Mouse (Mus musculus) ES-Bruce4 (cell line): ENCODE results near the gene Sf3b1. TPM values are rescaled to one million over a fixed set of nuclear protein-coding genes. Genes with fewer than 3 reads are reported as not detected.

Experiments used
- H3K27ac ChIP-seq: 2 replicates; pipeline ENCODE4 v1.5.1; 2012; ENCODE audit warnings: low read length, inconsistent platforms; ENCODE audit not compliant: insufficient read depth
- H3K27me3 ChIP-seq: 2 replicates; pipeline ENCODE4 v1.6.1; 2012; ENCODE audit warnings: mild to moderate bottlenecking, low read length, inconsistent platforms; ENCODE audit not compliant: control insufficient read depth, poor library complexity, insufficient read depth, severe bottlenecking
- H3K36me3 ChIP-seq: 2 replicates; pipeline ENCODE4 v1.6.1; 2012; ENCODE audit warnings: inconsistent platforms, mild to moderate bottlenecking, low read length, moderate library complexity; ENCODE audit not compliant: control insufficient read depth, poor library complexity, insufficient read depth, severe bottlenecking
- H3K4me1 ChIP-seq: one replicate; pipeline ENCODE4 v1.8.1; 2011; ENCODE audit warnings: low read length; ENCODE audit not compliant: control insufficient read depth, insufficient read depth
- H3K4me3 ChIP-seq: 2 replicates; pipeline ENCODE4 v1.5.1; 2011; ENCODE audit warnings: low read depth, mild to moderate bottlenecking, low read length
- H3K9ac ChIP-seq: 2 replicates; pipeline ENCODE4 v1.6.1; 2012; ENCODE audit warnings: low read depth, mild to moderate bottlenecking, inconsistent platforms; ENCODE audit not compliant: poor library complexity, severe bottlenecking
- H3K9me3 ChIP-seq: replicated peaks from 2 replicates; pipeline ENCODE4 v1.6.1; 2012; ENCODE audit warnings: mild to moderate bottlenecking, low read length, inconsistent platforms; ENCODE audit not compliant: control insufficient read depth, poor library complexity, insufficient read depth, severe bottlenecking
- CTCF ChIP-seq: IDR thresholded peaks from one replicate; pipeline ENCODE4 v1.8.1; 2011; ENCODE audit warnings: low read depth, low read length
- EP300 ChIP-seq: IDR thresholded peaks from 2 replicates; pipeline ENCODE4 v1.6.1; 2011; ENCODE audit warnings: low read depth, low read length; ENCODE audit not compliant: insufficient read depth
- POLR2A ChIP-seq: IDR thresholded peaks from one replicate; pipeline ENCODE4 v1.8.1; 2011; ENCODE audit warnings: low read length; ENCODE audit not compliant: insufficient read depth
- polyA plus RNA-seq: library from polyadenylated mRNA; stranded (reverse); fragments of >200 nt; gene quantifications from 2 replicates; pipeline ENCODE4 v1.2.4, GENCODE M21; 2011; ENCODE audit warnings: low read depth; ENCODE audit not compliant: missing spikeins, insufficient read depth, insufficient read length

Sf3b1 gene
- polyA plus RNA-seq, 1 experiment, result 314 TPM

DNA sequence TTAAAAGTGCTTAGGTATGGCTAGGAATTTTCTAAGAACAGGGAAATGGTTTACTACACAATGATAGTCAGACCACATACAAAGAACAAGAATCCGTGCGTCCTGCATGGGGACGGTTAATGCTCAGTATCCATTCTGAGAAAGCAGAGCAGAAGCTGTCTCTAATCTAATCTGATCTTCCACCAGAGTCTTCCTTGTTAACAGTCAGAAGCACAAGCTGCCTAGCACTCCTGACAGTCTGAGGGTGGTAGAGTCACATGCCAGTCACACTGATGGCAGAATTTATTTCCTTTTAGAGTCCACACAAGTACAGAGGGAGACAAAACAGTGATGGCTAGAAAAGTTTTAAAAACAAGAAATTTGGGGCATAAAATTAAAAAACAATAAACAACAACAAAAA, 41.5 kb downstream of the Sf3b1 start:
- no peak overlapping the region for H3K27ac ChIP-seq
- TF ChIP-seq CTCF, result no peak
- no peak for TF ChIP-seq EP300
- TF ChIP-seq POLR2A, result no peak
- H3K36me3 ChIP-seq, result peaks cover 34% of the 10 kb centered on the region

DNA sequence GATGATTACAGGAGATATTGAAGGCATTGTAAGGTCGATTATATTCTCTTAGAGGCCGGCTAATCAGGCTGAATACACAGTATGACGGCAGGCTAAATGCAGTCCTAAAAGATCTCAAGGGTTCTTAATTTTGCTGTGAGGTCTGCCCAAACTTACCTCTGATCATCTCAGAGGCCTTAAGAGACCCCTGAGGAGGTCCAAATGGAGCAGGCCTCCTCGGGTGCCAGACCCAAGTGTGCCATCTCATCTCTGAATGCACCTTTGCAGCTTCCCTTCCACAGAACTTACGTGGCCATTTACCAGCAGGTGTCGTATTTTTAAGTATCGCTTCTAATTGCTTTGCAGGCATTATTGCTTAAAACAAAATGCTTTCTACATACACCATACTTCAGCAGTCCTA, 43.1 kb downstream of the Sf3b1 start:
- Histone ChIP-seq H3K27me3 (no peaks in the 10 kb centered on the region), H3K4me1 (no peaks in the 10 kb centered on the region), H3K4me3 (no peak overlapping the region), H3K27ac (no peak overlapping the region), H3K9ac (no peak overlapping the region), H3K9me3 (no peaks in the 10 kb centered on the region), H3K36me3 (peaks cover 22% of the 10 kb centered on the region)
- TF ChIP-seq EP300 (no peak), POLR2A (no peak), CTCF (no peak)

More for the DNA sequence above, 41.5 kb downstream of the Sf3b1 start:
- Histone ChIP-seq H3K27me3 (no peaks in the 10 kb centered on the region), H3K9ac (no peak overlapping the region), H3K4me1 (no peaks in the 10 kb centered on the region), H3K4me3 (no peak overlapping the region), H3K9me3 (no peaks in the 10 kb centered on the region)

DNA sequence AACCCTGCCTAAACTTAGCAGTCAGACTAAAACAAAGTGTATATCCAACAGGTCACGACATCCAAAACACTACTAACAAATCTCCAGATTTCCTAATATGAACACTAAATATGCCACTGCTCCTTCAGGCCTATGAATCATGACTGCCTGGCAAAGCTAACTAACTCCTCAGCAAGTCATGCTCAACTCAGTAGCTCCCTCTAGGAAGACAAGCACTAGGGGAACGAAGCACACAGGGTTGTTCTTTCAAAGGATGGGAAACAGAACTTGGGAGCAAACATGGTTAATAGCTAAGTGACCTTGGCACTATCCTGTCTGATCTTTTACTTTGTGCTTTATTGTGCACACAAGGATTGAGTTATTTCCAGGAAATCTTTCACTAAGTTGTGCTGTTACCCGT, 43.9 kb downstream of the Sf3b1 start:
- Histone ChIP-seq H3K27ac (no peak overlapping the region), H3K9ac (no peak overlapping the region), H3K36me3 (peaks cover 19% of the 10 kb centered on the region), H3K27me3 (no peaks in the 10 kb centered on the region), H3K9me3 (no peaks in the 10 kb centered on the region), H3K4me3 (no peak overlapping the region), H3K4me1 (no peaks in the 10 kb centered on the region)
- TF ChIP-seq CTCF (peak; percentile 9), POLR2A (no peak)

DNA sequence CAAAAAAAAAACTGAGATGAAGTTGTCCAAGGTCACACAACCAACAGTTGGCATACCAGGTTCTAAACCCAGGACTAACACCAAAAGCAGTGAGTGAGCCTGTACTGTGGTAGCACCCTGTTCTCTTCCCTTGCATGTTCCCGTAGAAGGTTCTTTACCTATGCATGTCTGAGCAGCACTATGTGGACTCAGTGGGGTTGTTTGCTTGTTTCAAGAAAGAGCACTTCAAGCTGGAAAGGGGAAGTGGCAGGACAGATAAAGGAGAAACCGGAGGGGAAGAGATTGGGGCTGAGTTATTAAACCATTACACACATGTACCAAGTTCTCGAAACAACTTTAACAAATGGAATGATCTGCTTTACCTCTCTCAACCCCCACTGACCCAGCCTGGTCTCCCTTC, 44.6 kb downstream of the Sf3b1 start:
- H3K4me1 ChIP-seq, result no peaks in the 10 kb centered on the region
- no peaks in the 10 kb centered on the region for H3K9me3 ChIP-seq
- H3K27ac ChIP-seq, result no peak overlapping the region
- no peak overlapping the region for H3K4me3 ChIP-seq
- peaks cover 15% of the 10 kb centered on the region for H3K36me3 ChIP-seq
- no peaks in the 10 kb centered on the region for H3K27me3 ChIP-seq
- TF ChIP-seq CTCF (no peak), EP300 (no peak), POLR2A (no peak)
- no peak overlapping the region for H3K9ac ChIP-seq

DNA sequence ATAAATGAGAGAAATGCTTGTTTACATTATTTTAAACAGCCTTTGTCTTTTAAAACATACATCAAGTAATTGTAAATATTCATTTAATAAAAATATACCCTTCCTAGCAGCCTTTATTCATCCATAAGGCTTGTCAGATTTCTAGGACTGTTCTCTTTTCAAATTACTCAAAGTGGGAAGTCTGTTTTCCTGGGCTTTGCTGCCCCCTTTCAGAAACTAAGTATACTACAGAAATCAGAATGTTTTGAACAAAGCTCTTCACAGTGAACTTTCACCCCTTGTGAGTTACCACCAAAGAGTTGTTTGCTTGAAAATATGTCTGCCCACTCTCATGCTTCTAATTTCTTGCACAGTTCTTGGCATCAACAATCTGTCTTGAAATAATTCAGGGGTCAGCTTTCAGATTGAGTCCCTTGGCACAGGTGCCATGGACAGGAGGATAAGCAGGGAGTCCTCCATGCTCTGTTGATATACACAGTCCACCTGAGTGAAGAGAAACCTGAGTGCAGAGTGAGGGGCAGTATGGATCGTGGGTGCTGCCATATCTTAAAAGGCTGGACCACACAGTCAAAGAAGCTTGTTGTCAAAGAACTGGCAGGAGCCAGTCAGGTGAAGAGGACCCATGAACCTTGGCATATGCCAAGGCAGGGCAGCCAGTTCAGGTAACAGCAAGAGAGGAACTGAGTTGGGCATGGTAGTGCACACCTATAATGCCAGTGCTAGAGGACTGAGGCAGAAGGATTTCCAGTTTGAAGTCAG, 47.9 kb downstream of the Sf3b1 start:
- Histone ChIP-seq H3K9me3 (no peaks in the 10 kb centered on the region), H3K4me1 (no peaks in the 10 kb centered on the region), H3K36me3 (no peaks in the 10 kb centered on the region), H3K4me3 (no peak overlapping the region), H3K27ac (no peak overlapping the region), H3K9ac (no peak overlapping the region), H3K27me3 (no peaks in the 10 kb centered on the region)
- TF ChIP-seq CTCF (no peak), POLR2A (no peak), EP300 (no peak)

DNA sequence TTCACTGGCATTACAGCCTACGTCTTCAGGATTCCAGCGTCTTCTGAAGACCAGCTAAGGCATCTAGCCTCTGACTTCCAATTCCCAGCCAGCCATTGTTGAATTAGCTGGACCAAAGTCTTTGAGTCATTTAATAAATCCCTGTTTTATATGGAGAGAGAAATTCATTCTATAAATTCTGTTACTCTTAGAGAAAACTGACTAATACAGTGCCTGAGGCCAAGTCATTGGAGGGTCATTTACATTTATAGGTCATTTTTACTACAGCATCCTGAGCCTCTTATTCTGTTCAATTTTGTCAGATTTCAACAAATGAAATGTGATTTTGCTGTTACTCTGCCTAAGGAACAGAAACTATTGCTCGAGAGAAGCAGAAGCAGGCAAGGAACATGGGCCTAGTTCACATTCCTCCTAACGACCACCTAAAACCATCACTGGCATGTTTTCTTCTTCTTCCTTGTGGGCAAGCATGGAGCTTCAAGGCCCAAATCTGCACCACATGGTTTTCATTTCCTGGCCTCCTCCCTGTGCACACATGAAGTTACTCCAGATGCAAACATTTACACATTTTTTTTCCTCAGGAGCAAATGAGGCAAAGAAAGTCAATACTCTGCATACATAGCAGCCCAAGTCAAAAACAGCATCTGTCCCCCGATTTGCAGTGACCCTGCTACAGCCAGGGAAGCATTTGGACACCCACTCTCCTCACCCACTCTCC, 55.4 kb downstream of the Sf3b1 start:
- H3K36me3 ChIP-seq, result no peaks in the 10 kb centered on the region
- no peaks in the 10 kb centered on the region for H3K4me1 ChIP-seq
- no peak overlapping the region for H3K9ac ChIP-seq
- H3K9me3 ChIP-seq, result peaks cover 2% of the 10 kb centered on the region; the same call in 1 of the 2 replicates
- TF ChIP-seq EP300 (no peak), CTCF (no peak), POLR2A (no peak)
- H3K4me3 ChIP-seq, result no peak overlapping the region
- no peak overlapping the region for H3K27ac ChIP-seq
- no peaks in the 10 kb centered on the region for H3K27me3 ChIP-seq
